Mouse (Mus musculus): ENCODE data around the gene Runx3.
A peak's percentile ranks its signal among the peaks of the same experiment; 100 is the strongest.

Runx3 gene

DNA sequence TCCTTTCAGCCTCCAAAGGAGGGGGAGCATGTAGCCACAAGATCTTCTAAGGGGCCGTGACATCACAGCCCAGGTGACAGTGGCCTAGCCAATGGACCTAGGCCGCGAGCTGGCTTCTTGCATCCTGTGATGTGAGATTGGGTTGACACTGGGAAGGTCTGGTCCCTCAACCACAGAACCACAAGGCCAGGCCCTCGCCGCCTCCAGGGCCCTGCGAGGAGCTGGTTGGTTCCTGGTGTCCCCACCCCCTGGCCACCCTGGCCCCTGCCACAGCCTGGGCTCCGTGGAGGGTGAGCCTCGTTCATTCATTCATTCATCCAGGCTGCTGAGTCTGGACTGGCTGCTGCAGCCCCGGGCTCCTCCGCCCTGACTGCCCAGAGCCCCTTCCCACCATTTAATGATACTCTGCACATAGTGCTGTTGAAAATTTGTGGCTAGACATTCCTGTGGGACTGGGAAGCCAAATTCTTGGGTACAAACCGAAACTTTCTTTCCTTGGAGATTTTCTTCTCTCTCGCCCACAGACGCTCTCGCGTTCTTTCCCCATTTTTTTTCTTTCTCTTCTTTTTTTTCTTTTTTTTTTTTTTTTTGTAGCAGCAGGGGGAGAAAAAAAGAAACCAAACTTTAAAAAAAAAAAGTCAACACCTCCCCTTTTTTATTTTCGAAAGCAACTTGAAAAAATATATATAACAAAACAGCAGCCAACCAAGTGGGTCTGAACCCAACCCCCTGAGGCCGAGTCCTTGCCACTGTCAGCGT lies at the start of gene Runx3:
Runx3 (plus strand) TSS at position 311 of the 759 bp plus-strand sequence.
- DNase-seq (ENCODE audit: low spot score in 2 of 2), result no peak

DNA sequence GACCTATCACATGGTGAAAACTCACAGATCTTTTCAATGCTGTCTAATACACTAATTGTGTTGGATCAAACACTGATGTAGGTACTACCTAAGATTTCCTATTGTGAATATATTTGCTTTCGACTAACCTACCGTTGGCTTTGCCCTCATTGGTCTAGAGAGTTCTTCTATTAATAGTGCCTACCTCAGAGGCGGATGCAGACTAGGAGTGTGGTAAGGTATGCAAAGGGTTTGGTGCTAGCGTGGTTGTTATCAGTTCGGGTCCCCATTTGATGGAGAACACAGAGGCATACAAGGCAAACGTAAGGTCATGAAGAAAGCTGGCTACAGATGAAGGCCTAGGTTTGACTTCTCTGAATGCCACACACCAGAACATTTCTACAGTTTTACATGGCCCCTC lies 47.8 kb upstream of the Runx3 start:
- no peak for DNase-seq (ENCODE audit: low spot score in 2 of 2)

DNA sequence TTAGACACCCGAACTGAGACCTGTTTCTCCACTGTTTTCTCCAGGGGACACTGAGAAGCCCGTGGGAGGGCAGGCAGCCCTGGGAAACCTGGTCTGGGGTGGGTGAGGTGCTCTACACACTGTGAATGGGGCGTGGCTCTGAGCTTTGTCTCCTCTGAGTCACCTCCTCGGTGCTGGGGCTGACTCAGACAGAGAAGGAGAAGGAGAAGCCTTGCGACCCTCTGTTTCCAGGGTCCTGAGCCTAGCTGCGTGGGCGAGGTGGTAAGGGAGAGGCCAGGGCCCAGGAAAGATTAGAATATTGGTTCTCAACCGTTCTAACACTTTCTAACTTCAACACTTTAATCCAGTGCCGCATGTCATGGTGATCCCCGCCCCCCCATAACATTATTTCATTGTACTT lies 46.9 kb upstream of the Runx3 start:
- DNase-seq (ENCODE audit: low spot score in 2 of 2), result no peak

DNA sequence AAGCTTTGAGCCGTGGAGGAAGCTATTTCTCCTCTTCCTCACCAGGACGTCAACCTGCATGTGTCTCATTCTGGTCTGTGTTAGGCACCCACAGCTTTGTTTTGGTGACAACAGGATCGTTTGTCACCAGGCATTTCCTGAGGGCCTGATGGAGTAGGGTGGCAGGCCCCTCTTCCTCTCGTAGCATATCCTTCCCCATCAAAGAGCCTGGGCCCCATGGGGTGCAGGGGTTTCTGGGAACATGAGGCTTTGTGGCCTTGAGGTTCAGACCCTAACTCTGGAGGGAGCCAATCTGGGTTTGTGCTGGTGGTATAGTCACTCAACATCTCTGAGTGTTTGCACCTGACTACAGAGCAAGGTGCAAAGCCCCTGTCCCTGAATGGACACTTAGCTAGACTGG lies 45.8 kb upstream of the Runx3 start:
- DNase-seq (ENCODE audit: low spot score in 2 of 2), result no peak

DNA sequence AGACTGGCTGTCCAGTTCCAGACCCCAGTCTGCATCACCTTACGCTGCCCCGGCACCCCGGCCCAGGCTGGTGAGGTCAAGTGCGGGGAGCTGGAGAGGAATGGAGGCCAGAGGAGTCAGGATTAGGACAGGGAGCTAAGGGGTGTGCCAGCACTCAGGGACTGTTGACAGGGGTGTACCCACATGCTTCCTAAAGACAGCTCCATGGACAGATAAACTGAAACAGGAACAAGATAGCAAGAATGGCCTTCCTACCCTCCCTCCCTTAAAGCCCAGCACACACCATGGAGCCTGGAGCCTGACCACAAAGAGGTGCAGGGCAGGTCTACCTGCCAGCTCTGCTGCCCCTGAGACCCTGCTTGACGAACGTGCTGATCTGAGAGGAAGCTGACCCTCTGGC lies 45.1 kb upstream of the Runx3 start:
- no peak for DNase-seq (ENCODE audit: low spot score in 2 of 2)

DNA sequence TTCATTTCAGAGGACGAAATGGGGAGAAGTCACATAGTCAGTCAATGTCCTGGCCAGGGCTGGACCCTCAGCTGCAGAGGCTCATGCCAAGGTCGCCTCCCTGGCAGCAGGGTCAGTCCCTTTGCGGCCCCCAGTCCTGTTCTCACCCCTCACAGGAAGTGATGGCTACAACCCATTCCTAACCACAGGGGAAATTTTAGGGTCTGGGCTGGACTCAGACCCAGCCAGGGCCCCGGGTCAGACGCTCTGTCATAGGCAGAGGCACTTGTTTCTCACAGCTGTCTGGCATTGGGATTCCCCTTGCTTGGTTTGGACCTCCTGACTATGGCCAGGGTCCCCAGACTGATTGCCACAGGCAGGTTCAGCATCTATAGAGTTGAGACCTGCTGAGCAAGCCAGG lies 43.8 kb upstream of the Runx3 start:
- no peak for DNase-seq (ENCODE audit: low spot score in 2 of 2)

DNA sequence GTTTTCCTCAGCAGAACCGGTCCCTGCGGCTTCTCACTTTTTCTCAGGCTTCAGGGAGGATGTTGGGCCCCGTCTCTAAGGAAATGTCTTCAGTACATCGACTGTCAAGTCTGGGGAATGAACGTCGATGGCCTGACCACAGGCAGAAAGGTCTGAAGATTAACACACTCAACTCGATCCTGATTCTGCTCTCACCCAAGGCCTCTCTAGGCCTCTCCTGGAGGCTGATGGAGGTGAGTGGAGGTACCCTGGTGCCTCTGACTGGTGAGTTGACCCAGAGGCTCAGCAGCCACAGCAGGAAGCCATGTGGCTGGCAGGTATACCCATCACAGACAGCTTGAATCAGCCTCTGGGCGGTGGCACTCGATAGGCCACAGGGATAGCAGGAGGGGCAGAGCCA lies 43.3 kb upstream of the Runx3 start:
- DNase-seq (ENCODE audit: low spot score in 2 of 2), result no peak

DNA sequence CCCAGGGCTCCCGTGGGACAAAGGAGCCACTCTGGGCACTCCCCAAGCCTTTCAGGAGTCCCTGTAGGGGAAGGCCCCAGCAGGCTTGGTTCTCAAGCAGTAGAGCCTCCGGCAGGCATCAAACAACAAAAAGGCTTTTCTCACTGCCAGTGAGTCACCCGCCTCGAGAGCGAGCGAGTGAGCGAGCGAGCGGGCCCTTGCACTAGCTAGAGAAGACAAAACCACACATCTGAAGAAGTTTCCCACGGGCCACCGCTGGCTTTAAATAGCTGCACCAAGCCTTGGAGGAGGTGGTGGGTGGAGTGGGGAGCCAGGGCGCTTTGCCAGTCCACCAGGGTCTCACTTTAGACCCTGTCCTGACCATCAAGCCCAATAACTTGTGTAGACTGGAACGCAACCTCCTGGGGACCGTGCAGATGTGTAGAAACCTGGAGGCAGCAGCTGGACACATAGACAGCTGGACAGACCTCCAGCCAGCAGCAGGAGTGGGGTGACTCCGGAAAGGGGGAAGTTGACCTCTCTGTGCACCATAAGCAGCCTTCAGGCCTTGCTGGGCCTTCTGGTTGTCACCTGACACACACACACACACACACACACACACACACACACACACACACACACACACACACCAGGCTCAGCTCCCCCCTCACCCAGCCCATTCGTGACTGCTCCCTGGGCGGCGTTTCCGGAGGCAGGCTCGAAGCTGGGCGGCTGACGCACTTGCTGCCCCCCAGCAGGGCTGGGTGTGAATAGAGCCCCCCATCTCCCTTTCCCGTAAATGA lies 40.4 kb upstream of the Runx3 start:
- DNase-seq (ENCODE audit: low spot score in 2 of 2), result peak; percentile 26 to 27

DNA sequence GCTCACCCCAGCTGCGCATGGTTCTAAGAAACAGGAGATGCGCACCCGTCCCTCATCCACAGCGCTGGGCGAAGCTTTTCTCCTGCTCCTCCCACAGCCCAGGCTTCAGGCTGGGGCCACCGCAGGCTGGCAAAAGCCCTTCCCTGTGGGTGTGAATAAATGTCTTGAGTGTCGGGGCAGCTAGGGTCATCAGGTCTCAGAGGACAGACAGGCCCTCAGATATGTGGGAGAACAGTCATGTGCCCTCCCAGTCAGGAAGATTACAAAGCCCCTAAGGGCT lies 39.9 kb upstream of the Runx3 start:
- DNase-seq (ENCODE audit: low spot score in 2 of 2), result no peak

DNA sequence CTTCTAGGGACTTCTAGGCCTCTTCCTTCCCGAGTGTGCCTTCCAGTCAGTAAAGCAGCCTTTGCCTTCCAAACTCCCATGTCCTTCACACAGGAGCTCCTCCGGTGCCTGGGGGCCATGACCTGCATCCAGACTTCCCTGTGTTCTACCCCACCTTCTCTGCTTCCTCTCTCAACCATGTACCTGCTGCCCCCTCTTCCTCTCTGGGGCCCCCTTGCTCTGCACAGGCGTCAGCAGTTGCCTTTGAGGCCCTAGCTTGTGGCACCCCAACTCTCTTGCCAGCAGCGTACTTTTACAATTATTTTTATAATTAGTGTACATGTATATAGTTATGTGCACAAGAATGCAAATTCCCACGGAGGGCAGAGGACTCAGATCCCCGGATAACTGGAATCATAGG lies 37.4 kb upstream of the Runx3 start:
- DNase-seq (ENCODE audit: low spot score in 2 of 2), result no peak

DNA sequence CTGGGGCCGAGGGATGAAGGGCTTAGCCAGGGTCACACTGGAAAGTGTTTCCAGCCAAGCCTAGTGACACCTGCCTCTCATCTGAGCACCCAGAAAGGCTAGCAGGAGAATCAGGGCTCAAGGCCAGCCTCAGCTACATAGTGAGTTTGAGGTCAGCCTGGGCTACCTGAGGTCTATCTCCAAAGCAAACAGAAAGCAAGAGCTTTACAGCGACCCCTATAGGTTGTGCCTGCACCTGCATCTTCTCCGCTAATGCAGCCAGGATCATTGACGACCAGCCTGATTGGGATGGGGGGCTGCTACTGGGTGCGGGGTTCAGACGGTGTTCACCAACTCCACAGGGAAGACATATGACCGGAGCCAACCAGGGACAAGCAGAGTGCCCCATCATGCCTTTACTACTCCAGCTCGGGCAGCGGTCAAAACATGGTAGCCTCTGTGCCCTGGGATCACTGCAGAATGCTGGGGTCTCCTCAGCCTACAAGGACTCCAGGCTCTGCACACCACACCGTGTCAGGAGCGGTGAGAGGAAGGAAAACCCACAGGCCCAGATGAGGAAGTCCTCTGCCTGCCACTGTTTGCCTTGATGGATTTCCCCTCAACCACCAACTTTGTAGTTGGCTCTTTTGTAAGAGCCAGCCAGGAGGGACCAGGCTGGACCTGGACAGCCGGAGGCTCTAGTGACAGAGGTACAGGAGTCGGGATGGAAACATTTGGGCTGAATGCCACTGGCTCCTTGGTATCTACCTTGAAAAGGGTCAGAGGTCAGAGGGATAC lies 35.2 kb upstream of the Runx3 start:
- no peak for DNase-seq (ENCODE audit: low spot score in 2 of 2)

DNA sequence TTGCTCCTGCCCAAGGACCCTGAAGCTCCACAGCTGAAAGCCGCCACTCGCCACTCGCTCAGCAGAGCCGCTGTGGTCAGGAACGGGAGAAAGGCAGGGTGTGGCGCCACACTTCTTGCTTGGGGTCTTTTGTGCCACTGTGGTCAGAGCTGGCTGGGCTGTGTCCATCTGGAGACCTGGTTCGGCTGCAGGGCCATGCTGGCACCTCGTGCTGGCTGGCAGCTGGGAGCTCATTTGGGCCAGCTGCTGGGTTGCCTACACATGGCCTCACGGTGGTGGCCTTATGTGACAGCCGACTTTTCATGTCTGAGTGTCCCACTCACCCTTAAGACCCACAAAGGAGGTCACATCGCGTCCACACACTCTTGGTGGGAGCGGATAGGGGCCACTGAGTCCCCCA lies 29.8 kb upstream of the Runx3 start:
- DNase-seq (ENCODE audit: low spot score in 2 of 2), result no peak

DNA sequence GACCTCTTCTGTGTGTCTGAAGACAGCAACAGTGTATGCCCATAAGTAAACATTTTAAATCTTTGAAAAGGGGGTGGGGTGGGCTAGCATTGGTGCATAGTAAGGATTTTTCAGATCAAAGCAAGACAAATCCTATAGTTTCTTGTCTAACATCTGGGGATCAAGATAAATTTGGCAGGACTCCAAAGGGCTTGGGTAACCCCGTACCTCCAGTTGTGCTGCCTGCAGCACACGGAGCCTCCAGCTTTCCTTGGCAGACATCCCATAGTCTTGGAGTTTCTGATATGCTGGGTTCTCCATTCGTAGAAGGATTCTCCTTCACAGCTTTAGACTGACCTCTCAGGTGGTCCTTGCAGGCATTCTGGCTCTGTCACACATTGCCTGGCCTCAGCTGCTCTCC lies 27.6 kb upstream of the Runx3 start:
- no peak for DNase-seq (ENCODE audit: low spot score in 2 of 2)

DNA sequence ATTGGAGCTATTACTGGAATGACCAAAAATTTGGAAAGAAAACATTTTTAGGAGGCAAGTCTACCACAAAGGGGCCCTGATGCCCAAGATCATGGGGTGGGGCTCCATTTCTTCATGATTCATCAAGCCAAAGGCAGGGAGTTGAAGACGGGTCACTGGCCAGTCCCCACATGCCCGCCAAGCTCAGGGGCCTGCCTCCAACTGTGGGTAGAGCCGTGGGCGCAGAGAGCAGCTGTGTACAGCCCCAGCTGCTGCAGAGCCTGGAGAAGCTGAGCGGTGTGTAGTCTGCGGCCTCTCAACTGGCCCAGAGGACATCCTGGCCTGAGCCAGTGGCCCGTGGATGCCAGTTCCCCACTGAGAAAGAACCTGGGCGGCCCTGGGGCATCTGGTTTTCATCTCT lies 24.8 kb upstream of the Runx3 start:
- no peak for DNase-seq (ENCODE audit: low spot score in 2 of 2)

DNA sequence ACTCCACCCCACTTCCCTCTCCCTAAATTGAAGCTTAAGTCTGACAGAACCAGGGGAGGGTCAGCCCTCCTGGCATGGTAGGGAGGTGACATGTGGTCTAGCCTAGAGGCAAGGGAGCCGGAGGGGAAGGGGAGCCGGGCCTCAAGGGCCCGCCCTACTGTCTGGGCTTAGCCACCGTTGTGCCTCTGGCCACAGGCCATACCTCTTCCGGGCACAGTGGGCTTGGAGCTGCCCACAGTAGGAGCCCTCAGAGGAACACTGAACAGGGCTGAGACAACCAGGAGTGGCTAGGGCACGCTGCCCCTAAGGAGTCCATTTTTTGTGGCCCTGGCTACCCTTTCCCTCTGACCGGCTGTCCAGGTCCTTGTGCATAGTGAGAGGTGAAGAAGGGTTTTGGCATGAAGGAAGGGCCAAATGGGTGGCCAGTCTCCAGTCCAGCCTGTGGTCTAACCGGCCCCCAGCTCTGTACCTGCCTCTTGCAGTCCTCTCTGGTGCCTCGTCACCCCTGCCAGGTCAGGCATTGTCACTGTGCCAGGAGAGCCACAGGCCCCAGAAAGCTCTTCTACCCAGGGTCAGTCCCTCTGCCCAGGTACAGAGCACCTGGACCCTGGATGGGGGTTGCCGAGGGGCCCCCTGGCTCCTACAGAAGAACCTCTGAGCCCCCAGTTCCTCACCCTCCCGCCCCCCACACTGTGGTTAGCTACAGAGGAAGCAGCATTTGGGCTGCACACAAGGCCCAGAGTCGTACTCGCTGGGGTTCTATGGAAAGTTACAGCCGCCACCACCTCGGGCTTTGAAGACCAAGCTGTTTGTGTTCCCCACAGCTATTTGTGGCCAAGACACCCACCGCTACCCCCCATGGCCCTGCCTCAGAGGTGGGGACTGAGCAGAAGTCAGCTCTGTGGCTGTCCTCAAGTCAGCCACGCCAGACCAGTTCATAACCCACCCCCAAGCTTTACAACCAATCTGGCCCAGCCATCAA lies 22.3 kb upstream of the Runx3 start:
- DNase-seq (ENCODE audit: low spot score in 2 of 2), result no peak

DNA sequence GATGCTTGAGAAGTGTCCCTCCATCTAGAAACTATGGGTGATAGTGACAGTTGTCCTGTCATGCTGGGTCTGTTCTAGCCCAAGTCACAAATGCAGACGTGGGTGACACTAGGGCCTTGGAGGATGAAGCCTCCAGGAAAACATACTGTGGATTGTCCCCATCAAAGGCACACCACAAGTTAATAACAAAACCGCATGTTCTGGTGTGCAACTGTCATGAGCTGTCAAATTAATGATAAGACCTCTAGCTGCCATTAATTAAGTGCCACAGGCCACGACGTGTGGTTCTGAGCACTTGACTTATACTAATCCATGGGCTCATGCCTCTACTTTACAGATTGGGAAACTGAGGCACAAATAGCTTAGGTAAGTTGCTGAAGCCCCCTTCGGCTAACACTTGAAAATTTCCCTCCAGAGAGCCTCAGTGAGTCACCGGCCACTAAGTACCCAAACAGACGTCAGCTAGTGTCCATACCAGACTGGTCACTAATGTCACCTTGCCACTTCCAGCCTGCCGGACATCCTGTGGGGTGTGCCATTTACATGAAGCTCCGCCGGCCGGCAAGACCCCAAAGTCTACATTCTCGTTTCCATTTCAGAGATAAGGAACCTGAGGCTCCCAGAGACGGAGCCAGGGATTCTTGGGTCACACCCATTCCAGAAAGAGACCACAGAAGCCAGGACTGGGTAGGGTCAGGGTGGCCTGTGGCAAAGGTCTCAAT lies 18.3 kb upstream of the Runx3 start:
- no peak for DNase-seq (ENCODE audit: low spot score in 2 of 2)

DNA sequence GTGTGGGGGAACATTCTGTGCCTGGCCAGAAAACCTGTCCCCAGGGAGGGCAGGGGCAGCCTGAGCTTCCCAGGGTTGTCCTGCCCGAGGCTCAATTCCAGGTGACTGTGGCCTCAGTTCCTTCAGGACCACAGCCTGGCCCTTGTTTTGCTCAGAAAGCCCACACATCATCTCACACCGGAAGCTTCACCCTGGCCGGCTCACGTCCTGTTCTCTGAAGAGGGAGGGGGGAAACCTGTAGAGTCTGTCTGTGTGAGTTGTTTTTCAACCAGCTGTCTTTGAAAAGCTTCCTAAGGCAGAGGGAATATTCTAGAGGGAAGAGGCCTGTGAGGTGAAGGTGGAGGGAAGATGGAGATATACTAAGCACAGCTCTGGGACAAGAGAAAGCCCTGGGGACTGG lies 17.7 kb upstream of the Runx3 start:
- no peak for DNase-seq (ENCODE audit: low spot score in 2 of 2)

DNA sequence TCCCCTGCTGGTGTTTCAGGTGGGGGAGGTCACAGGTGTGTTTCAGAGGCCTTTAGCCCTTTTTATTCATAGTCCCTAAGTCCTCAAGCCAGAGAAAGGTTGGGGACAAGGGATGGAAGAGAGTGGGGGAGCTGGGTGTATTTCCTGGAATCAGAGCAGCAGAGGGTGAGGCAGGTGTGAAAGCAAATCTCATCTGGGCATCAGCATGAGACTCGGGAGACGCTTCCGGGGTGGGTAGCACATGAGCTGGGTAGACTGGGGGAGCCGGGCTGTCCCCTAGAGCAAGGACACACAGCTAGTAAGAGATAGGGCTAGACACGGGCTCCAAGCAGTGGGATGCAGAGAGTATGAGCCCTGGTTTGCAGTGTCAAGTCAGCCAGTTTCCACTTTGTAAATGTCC lies 16.7 kb upstream of the Runx3 start:
- DNase-seq (ENCODE audit: low spot score in 2 of 2), result no peak

DNA sequence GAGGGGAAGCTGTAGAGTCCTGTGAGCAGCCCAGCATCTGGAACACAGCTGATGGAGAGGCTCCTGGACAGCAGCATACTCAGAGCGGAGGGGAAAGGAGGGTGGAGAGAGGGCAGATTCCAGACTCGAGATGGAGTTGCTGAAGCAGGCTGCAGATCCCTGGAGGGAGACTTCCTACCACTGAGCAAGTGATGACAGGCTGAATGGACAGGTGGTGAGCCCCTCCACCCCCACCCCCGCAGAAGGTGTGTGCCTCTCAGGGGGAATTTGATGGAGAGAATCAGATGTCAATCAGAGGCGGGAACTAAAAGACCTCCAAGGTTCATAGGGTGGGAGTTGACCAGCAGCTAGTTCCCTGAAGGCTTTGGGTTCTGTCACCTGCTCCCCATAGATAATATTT lies 13.5 kb upstream of the Runx3 start:
- no peak for DNase-seq (ENCODE audit: low spot score in 2 of 2)

DNA sequence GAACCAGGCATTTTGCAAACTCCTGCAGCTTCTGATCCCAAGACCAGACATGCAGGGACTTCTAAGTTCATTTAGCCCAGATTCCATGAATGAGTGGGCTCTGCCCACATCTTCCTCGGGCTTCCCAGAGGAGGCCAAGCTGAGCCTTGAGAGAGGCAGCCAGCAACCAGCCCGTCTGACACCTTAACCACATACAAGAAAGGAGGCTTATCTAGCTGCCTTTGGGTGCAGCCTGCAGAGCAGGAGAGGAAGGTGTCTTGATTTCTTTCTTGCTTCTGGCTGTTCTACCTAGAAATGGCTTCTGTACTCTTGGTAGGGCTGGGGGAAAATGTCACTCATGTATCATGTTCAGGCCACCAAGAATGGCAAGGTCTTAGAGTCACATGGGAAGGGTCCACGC lies 11.8 kb upstream of the Runx3 start:
- no peak for DNase-seq (ENCODE audit: low spot score in 2 of 2)

DNA sequence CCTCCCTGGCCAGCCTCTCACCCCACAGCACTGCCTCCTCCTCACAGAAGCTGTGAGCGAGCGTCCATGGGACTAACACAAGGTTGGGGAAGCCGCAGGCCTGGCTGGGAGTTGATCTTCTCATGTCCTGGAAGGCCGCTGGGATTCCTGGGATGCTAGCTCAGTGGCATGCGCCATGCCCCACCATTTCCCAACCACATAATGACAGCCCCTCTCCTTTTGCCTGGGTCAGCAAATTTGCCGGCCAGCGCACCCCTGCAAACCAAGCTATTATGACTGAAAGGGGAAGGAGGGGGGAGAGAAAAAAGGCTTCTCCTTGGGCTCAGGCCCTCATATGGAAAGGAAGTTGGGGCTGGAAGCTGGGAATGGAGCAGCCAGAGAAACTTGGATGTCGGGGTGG lies 6.8 kb upstream of the Runx3 start:
- no peak for DNase-seq (ENCODE audit: low spot score in 2 of 2)
